Mouse (Mus musculus): ENCODE results near the gene Mical2.

Gene Mical2

GRCm38 (mm10) chr7:112212921-112213721 lies 12.5 kb upstream of the Mical2 start:
- peak; percentile 57 for DNase-seq

GRCm38 (mm10) chr7:112215871-112216270 lies 9.8 kb upstream of the Mical2 start:
- DNase-seq = no peak

- DNase-seq = peak; percentile 19
Observed at GRCm38 (mm10) chr7:112216720-112217119, 8.9 kb upstream of the Mical2 start.

GRCm38 (mm10) chr7:112217208-112217607 lies 8.4 kb upstream of the Mical2 start:
- peak; percentile 75 for DNase-seq

DNA sequence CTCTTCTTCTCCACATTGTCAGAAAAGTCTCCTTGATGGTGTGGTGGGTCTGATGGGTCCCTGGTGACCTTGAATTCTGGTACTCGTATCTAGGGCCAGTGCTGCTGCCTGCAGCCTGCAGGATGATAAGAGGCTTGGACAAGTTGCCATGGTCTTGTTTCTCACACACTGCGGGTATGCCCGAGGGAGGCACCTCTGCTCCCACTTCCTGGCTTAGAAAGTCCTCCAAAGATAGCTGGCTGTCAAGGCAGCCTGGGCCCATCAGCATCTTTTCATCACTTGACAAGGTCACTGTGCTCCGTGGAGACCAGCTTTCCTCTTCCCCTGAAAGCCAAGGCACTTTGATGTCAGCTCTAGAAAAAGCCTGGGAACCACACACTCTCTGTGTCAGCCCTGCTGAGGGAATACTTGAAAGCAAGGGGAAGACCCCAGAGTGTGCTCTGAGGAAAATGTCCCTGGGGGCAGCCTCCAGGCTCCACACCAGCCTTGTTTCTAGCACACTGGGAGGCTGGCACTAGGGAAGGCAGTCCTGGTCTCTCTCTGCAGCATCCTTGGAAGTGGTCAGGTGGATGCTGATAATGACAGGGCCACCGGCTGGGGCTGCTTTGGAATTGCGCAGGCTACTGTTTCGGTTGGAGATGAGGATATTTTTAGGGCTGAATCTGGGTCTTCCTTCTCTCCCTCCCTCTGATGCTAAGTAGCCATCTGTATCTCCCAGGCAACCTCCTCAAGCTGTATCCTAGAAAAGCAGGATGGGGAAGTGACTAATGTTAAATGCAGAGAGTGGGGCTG lies 2.7 kb upstream of the Mical2 start:
- no peak for DNase-seq

- no peak for DNase-seq
Observed at GRCm38 (mm10) chr7:112224854-112225253, 802 bp upstream of the Mical2 start.

GRCm38 (mm10) chr7:112226446-112227265 lies 1.0 kb downstream of the Mical2 start:
- DNase-seq = peak; percentile 39

DNA sequence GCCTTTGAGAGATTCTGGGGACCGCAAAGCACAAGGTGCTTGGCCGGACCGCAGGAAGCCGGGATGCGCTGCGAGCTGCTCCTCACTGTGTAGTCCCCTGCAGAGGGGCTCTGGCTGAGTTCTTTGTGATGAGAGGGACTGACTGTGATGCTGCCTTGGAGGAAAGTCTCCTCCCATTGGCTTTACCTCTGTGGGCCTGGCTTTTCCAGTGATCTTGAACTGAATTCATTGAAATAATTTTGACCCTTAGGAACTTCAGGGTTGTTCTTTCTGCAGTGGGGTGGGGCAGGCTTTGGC lies 1.6 kb downstream of the Mical2 start:
- no peak for DNase-seq

GRCm38 (mm10) chr7:112228827-112229498 lies 3.3 kb downstream of the Mical2 start:
- no peak for DNase-seq

- no peak for DNase-seq
Observed at GRCm38 (mm10) chr7:112231731-112232130, 6.1 kb downstream of the Mical2 start.

GRCm38 (mm10) chr7:112233345-112234005 lies 7.8 kb downstream of the Mical2 start:
- no peak for DNase-seq

DNA sequence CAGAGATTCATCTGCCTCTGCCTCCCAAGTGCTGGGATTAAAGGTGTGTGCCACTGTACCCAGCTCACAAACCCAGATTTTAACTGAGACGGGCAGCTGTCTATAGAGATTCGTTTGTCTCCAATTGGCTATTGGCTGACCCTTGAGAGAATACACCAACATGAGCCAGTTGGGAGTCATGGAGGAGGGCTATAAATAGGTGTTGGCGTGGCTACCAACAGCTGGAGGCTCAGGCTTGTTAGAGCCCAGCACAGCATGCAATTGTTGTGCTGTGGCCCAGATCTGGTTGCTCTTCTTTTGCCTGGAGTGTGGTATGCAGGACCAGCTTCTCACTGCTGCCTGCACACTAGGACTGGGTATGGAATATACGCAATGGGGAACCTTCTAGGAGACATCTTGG lies 8.8 kb downstream of the Mical2 start:
- DNase-seq = no peak

- DNase-seq = no peak
Observed at GRCm38 (mm10) chr7:112235493-112235892, 9.8 kb downstream of the Mical2 start.

- DNase-seq = no peak
Observed at GRCm38 (mm10) chr7:112237211-112237610, 11.6 kb downstream of the Mical2 start.

DNA sequence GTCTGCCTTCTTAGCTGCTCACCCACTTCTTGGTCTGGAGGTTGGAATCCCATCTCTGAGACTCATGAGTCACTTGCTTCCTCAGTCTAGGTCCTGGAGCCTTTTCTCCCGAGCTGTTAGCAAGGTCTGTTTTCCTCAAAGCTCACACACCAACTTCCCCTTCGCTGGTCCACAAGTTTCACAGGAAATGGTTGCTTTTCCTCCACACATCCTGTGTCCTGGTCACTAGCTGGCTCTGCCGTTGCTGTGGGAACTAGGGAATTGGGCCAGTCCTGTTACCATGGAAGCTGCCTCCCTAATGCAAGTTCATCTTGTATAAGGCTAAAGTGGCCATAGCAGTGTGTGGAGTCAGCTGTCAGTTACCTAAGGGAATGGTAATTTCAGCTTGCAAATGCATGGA lies 12.2 kb downstream of the Mical2 start:
- DNase-seq = peak; percentile 65

DNA sequence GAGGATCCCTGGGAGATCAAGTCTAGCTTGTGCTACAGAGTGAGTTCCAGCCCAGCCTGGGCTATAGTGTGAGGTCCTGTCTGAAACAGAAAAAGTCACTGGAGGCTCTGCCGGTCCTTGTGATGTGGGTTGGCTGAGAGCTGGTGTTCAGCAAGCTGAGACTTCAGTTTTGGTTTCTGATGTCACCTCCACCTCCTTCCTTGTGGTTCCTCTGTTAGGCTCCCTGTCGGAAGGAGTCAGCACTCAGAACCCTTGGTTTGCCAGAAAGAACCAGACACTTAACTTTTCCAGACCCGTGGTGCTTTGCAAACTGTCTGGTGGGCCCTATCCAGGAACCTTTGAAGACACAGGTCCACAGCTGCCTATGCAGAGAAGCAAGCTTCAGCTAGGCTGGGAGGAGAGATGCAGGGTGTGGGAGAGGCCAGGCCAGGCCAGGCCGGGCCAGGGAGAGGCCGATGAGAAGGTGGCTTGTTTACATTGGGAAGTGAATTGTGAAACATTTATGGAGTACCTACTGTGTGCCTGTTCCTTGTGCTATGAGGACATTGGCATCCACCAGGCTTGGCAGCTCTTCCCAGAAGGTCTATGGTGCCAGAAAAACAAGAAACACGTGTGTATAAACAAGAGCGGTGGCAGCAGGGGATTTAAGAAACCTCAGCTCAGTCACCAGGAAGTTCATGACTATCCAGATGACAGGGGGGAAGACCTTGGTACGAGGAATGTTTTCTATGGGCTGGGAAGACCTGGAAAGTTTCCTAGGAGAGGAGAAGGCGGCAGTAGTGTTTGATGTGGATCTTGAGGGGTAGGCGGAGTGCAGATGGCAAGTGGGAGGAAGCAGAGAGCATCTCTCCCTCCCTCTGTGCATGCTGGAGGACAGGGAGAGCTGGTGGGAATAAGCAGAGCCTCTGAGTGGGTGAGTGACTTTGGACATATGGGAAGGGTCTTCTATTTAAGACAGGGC lies 13.4 kb downstream of the Mical2 start:
- DNase-seq = no peak

DNA sequence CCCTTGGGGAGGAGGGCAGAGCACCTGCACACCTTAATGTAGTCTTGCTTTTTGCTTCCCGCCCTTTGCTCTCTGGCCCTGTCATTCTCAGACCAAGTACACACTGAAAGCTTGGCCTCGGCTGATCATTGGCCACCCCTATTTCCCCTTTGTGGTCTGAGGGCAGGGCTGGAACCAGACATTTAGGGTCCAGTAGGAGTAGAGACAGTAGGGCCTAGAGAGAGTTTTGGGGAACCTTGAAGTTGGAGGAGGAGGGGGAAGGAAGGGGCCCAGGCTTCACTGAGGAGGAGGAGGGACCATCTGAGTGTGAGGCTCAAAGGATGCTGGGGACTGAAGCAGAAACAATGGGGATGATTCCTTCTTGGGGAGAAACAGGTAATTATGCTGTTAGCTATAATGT lies 15.1 kb downstream of the Mical2 start:
- DNase-seq = no peak

DNA sequence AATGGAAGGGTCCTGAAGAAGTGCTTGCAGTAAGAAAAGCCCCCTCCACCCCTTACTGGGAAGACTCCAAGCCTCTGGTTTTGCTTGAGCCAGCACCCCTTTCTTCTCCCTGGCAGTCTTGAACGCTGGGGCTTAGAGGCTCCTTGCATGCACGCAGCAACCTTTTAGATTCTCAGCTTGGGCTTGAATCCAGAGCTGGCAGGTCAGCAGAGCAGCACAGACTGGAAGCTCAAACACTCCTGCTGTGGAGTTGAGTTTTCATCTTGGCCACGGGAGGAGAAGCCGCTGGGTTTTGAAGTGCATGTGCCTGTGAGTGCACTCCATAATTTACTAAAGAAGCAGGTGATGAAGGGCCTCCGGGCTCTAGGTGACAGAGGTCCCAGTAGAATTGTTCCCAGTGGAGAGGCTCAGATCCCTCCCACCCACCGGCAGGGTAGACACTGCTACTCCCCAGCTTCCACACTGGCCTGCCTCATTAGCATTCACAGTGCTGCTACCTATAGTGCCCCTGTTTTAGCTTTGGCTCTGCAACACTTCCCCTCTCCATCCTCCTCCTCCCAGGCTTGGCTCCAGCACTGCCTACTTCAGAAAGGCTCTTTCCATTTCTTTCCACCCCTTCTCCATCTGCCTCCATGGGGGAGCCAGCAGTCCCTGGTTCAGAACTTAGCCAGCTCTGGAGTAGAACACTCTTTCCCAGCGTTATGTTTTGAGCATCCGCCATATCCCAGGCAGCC lies 15.7 kb downstream of the Mical2 start:
- DNase-seq = no peak

GRCm38 (mm10) chr7:112241945-112242329 lies 16.3 kb downstream of the Mical2 start:
- no peak for DNase-seq

GRCm38 (mm10) chr7:112242587-112242986 lies 16.9 kb downstream of the Mical2 start:
- no peak for DNase-seq
